Mouse (Mus musculus) 416B (cell line): ENCODE measurements around the gene Bivm.

Experiments used
- DNase-seq: peaks from one replicate; pipeline ENCODE4 v3.0.0; 2011; ENCODE audit warnings: low read depth

The Bivm gene

DNA sequence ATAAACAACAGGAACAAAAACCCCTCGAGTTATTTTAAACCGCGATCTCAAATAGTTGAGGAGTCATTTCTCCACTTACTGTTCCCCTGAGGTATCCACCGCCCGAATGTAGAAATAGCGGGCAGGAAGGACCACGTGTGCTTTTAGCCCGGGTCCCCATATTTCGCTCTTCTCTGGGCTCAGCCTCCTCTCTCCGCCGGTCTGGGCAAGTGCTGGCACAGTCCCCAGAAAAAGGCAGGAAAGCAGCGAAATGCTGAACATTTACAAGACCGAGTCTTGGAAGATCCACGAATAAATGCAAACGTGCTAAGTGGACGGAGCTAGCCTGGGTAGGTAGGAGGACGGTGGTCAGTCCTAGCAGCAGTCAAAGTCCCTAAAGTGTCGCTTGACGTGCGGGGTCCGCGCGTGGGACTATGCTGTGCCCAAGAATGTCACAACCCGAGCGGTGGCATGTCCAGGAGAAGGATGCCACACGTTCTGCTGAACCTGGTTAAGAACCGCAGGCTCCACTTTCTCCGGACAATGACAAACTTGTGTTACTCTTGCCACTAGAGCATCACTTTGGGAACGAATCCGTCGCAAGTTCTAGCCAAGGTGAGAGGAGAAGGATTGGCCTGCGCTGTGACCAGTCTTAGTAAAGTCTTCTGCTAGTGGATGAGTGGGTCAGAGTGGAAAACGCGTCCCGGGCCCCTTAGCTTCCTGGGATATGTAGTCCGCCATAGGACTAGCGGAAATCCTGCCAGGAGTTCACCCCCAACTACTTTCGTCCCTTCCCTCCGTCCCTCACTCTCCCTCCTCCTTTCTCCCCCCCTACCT, at the start of gene Bivm, which contains the start of gene Kdelc1:
TSS of gene Bivm (plus strand) at position 719 of the 816 bp plus-strand sequence.
TSS of gene Kdelc1 (minus strand) at position 570 of the 816 bp plus-strand sequence.
- DNase-seq: peak; percentile 98

DNA sequence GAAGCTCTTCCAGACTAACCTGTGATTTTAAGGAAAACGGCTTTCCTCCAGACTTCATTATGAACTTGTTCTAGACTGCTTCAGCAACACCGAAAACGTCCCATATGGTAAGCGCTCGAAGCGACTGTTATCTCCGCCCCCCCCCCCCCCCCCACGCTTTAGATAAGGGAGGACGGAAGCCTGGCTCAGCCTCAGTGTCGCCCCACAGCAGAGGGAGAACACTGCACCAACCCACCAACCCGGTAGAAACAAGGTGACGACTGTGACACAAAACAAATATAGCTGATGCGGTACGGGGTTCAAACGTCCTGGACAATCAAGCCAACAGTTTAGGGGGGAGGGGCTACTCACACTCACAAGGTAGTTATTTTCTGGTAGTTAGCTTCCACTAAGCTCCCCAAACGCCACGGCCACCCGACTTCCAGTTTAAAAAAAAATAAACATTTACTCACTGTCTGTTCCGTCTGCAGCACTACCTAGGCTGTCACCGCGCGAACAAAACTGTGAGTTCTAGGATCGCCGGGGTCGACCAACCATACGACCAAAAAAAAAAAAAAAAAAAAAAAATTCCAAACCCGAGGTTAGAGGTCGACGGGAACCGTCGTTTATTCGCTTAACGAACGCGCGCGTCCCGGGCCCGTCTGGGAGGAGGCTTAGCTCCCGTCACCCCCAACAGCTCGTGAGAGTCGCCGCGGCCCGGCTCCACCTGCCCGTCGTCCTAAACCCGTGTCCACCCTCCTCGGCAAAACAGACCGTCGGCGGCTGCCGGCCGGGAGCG, 17.1 kb upstream of the Bivm start:
- DNase-seq: peak; percentile 80

DNA sequence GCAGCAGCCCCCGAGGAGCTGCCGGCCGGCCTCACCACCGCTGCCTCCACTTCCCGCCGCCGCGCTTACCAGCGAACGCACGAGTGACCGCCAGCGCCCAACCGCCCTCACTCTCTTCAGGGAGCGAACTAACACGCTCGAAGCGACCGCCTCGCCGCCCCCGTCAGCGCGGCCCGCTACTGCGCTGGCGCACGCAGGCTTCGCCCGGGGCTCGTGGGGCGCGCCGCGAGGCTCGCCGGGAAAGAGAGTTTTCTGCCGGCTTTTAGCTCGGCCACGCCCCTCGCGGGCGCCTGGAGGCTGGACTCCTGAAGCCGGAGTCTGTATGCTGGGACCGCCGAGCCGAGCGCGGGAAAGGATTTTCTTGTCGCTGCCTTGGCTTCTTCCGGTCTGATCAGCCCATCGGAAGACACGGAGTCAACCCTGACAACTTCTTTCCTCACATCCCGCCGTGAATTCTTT, 16.5 kb upstream of the Bivm start, which contains the start of gene Tex30:
TSS of gene Tex30 (minus strand) at position 183 of the 459 bp plus-strand sequence.
- peak; percentile 93 for DNase-seq

DNA sequence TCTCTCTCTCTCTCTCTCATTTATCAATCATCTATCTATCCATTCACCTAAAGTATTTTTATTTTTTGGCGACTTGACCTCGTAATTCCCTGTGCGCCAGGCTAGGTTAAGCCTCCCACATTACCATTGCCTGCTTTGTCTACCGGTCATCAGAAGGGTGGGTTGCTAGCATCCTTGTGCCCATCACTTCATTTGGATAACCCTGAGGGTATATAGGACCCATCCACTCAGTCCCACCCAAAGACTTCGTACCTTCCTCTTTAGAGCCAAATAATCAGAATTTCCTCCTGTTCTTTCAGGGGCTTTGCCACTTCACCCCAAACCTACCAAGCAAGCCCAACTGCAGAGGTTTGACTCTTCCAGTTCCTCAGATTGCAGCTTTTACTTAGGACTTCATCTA, 15.8 kb upstream of the Bivm start:
- peak; percentile 16 for DNase-seq

DNA sequence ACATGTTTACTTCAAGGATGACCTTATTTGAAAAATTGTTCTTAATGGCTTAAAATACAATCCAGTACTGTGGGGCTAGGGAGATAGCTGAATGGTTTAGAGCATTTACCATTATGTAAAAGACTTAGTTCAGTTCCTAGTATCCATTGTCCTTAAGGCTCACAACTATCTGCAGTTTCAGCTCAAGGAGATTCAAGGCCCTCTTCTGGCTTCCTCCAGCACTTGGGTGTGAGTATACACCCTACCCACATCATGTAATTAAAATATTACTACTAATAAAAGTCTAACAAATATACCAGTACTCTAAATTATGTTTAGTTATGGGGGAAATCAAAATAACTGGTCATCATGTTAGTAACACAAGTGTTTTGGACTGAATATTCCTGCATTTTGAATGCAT, 1.2 kb upstream of the Bivm start:
- peak; percentile 62 for DNase-seq

DNA sequence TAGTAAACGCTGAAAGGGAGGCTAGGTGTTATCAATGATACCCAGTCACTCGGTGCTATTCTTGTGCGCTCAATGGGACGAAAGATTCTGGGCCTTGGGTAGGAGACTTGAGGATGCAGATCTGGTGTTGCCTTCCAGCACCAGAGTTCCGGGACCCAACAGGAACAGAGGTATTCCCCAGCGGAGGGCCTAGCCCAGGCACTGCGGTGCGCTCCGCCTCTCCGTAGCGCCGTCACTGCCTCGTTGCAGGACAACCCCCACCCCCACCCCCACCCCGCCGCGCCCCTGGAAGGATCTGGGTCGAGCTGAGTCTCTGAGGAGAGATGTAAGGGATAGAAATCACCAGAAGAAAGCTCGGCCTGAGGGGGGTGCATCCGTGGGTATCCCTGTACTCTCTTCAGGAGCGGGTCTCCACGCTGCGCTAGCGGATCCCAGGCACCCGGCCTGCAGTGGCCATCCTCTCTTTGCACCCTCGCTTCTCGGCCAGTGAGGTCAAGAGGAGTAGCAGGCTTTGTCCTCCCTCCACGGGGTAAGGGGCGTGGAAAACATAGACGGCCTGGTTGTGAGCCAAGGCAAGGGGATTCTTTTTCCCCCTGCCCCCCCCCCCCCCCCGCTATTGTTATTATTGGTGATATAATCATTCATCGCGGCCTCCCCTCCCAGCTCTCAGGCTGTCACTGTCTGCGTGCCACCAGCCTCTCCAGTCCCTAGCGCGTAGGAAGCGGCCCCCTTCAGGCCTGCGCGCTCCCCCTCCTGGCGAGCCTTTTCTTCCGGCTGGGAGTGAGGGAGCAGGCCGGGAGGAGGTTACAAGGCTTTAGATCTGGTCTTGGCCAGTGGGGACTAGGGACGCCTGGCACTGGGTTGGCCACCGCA, 680 bp downstream of the Bivm start:
- peak; percentile 87 for DNase-seq

DNA sequence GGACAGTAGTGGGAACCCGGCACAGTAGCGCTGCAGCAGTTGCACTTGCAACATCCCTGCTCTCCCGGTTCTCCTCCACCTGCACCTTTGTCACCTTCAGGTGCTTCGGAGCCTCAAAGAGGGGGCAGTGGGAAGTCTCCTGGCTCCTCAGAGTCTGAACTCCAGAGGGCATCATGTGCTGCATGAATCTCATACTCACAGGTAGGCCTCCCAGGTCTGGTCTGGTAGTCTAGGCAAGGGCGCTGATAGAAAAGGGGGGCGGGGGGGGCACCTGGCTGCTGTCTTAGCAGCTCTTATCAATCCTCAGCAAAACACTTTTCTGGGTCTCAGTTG, 1.3 kb downstream of the Bivm start:
- no peak for DNase-seq

DNA sequence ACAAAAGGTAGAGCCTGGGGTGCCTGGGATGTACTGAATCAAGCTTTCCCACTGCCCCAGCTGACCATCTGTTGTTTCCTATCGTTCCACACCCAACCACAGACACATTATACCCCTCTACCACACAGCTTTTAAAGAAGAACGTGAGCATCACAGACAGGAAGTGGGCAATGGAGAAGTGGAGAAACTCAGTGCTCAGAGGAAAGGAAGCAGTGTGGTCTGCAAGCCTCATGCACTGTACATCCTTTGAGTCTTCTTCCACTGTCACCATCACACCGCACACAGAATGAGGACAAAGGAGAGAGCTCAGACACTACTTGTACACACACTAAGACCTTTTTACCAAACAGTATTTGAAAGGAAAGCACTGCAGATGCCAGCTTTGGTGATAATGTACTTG, 3.5 kb downstream of the Bivm start:
- peak; percentile 81 for DNase-seq

DNA sequence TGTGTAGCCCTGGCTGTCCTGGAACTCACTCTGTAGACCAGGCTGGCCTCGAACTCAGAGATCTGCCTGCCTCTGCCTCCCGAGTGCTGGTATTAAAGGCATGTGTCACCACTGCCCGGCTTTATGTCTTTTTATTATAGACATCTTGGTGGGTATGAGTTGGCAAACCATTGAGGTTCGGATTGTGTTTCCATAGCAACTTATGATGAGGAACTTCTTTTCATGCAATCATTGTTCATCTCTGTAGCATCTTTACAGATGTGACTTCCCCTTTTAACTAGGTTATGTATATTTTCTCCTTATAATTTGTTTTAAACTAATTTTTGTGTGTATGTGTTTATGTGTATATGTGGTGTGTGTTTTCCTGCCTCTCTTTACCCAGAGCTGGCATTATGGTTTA, 6.8 kb downstream of the Bivm start:
- no peak for DNase-seq

DNA sequence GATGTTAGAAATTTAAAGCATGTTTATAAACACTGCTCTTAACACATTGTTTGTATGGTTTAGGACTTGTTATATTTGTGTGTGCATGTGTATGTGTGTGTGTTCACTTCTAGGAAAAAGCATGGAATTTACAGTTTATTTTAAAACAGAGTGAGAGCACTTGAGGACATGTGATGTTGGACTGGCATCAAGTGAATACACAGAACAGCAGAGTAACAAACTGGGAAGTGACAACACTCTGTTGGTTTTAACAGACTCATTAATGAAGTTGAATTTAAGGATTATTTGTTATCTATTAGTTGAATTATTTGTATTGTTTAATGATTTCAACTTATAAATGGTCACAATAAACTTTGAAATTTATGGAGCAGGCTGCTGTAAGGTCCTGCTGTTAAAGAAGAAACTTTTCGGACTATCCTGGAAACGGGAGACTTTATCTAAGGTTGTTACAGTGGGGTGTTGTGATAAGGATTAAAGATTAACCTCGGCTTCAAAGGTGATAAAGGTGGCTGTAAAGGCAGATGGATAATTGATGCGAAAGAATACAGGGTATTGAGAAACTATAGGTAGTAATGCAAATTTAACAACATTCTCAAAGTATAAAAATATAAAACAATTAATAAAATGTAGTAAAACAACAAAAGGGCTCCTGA, 11.3 kb downstream of the Bivm start:
- no peak for DNase-seq

DNA sequence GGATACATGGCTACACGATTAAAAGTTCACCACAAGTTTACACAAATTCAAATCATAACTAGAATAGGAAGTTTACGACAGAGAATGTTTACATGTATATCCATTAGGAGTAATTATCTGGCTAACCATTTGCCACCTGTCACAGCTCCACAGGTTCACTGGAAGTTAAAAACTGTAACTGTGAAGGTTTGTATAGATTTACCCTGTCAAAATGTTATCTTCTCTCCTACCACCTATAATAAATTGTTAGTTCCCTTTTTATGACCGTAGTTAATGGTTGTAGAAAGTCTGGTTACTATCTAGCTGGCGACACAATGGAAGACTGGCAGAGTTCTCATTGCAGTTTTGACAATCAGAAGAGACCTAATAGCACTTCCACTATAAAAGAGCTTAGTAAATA, 21.5 kb downstream of the Bivm start:
- DNase-seq: no peak

DNA sequence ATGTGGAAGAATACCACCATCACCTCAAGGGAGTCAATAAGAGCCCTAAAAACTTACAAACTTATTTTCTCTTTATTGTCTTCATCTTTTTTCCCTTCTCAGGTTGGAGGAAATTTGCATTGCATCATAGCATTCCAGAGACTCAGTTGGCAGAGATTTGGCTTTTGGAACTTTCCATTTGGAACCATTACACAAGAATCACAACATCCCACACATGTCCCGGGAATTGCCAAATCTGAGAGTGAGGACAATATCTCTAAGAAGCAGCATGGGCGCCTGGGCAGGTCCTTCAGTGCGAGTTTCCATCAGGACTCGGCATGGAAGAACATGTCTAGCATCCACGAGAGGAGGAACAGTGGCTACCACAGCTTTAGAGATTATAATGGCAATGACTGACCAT, 24.0 kb downstream of the Bivm start:
- DNase-seq: no peak

DNA sequence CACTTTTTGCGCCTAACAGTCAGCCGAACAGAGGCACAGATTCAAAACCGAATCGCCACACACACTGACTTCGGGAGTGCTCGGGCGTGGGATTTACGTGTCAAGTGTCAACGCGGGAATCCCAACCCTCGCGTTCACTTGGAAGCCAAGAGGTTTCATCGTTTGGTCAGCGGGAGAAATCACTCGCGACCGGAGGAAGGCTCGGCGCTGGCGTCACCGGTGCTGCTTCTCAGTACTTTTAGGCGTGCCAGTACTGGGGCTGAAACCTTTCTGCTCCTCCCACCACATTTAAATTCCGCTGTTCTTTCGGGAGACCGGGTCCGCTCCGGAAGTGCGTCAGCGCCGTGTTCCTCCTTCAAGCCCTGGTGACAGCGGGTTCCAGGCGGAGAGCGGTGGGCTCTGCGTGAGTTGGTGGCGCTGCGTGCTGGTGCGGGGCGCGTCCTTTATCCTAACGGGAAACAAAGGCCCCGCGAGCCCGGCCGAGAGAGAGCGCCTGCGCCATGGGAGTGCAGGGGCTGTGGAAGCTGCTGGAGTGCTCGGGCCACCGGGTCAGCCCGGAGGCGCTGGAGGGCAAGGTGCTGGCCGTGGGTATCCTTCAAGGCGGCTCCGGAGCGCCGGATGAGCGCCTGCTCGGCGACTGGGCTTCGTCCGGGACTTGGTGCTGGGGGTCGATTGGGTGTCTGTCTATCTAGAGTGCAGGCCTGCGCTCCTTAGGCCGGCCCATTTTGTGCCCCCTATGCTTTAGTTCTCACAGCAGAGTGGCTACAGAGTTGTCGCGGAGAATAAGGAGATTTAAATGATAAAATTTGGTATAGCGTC, 29.0 kb downstream of the Bivm start, which contains the start of gene Ercc5:
TSS of gene Ercc5 (plus strand) at position 182 of the 819 bp plus-strand sequence.
- DNase-seq: peak; percentile 91

DNA sequence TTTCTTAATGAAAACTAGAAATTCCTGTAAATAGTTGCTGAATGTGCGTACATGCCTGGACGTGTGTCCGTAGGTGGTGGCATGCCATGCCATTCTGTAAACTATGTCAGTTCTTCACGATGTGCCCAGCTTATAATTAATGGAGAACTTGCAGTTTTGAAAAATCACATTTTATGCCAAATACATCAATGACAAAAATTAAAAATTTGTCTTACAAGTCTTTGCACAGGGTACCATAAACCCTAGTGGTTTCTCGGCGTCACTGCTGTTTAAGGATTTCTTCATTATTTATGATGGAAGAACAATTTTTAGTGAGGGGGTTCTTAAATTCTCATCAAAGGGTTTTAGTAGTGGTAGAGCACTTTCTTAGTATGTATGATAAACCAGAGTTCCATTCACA, 29.9 kb downstream of the Bivm start:
- peak; percentile 50 for DNase-seq

DNA sequence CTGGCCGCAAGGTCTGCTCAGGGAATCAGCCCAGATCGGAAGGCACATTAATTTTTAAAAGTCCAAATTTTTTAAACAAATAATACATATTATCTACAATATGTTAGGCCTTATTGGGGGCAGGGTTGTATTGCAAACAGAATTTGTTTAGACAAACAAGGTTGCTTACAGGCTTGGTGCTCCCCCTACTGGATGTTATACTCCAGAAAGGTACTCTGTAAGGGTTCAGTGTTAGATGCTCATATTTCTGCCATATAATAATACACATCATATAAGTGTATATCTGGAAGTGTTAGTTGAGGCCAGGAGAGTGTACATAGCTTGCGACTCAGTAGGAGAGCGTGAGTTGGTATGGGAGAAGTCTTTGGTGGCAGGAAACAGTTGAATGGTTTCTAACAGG, 36.5 kb downstream of the Bivm start:
- peak; percentile 59 for DNase-seq

DNA sequence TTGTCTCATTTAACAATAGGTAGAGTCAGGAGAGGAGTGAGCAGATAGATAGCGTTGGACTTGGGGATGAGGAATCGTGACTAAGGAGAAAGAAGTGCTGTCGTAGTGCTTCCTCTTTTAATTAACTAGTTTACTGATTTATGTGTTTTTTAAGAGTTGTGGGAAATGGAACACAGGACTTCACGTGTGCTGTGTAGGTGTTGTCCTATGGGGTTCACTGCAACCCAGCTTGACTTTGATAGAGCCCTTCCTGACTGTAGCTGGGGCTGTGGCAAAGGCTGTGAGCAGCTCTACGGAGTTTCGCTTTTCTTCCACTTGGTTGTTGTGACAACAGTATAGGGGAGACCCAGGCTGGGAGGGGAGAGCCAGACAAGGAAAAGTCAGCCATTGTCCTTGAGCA, 39.6 kb downstream of the Bivm start:
- DNase-seq: no peak

DNA sequence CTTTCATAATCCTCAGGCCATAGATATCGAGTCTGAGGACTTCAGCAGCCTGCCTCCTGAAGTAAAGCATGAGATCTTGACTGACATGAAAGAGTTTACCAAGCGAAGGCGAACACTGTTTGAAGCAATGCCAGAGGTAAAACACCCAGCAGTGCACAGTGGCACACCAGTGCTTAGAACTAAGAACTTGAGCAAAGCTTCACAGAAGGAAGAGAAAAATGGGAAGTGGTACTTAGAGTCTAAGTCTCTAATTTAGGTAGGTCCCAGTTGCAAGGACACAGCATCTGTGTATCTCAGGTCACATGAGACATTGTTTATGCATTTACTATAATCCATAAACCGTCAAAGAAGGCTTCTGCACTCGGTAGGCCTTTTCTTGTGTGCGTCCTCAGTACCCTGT, 43.1 kb downstream of the Bivm start:
- DNase-seq: no peak

DNA sequence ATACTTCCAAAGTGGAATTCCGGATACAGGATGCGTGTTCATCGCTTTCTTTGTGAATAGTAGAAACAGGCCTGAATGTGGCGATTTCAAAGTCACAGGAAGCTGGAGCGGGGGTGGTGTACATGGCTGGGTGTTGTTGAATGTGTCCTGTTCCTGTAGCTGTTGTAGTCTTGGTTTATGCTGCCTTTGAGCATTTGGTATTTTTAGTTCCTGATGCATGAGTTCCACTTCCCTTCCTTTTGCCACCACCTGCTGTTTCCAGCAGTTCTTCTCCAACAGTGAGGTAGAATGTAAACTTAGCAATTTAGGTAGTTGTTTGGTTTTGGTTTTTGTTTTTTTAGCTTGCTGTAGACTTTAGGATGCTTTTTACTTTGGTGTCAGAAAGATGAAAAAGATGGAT, 43.6 kb downstream of the Bivm start:
- no peak for DNase-seq

DNA sequence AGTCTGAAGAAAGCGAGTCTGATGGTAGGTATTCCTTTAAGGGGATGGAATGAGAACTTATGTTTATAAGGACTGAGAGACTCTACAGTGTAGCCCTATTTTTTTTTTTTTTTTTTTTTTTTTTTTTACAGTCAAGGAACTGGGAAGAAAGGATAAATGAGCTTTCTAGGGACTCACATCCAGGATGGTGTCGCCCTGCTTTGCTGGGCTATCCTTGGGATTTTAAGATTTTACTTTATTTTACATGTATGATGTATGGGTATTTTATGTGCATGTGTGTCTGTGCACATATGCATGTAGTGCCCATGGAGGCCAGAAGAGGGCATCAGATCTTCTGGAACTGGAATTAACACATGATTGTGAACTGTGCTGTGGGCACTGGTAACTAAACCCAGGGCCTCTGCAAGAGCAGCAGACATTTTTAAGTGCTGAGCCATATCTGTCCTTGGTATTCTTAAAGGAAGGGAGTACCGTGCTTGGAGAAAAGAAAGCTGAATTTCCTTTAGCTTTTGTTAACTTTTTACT, 49.2 kb downstream of the Bivm start:
- DNase-seq: peak; percentile 9

DNA sequence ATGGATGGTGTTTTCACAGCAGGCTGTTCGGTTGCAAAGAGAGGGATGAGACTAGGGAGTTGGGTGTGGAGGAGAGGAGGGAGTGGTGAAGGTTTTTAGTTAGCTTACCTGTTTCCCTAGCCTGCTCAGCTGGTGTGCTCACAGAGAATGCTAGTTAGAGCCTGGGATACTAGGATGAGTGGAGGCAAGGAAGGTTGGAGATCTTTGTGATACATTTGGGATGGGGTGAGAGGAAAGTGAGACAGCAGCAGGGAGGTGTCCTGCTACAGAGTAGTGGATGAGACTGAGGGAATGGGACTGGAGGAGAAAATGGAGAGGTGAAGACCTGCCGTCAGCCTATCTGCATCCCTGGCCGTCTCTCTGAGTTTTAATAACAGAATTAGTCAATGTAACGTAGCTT, 53.9 kb downstream of the Bivm start:
- no peak for DNase-seq
